Mouse (Mus musculus) leukemia stem cell, adult 10-12 weeks (primary cell): ENCODE results near the gene Vmn1r40. TPM values are rescaled to one million over a fixed set of nuclear protein-coding genes. Genes with fewer than 3 reads are reported as not detected.

Experiments
- polyA plus RNA-seq: library from polyadenylated mRNA; stranded (reverse); fragments of >175 nt; gene quantifications from 2 replicates; pipeline ENCODE4 v1.2.3, GENCODE M21; 2012; ENCODE audit warnings: low replicate concordance

Vmn1r40 gene
- polyA plus RNA-seq: not detected in 2 replicates

GRCm38 (mm10) chr6:89707240-89707639 is at the start of gene Vmn1r40:
Gene Vmn1r40, plus strand, starts transcription at chr6:89707540.

GRCm38 (mm10) chr6:89740466-89740865 is 33.1 kb downstream of the Vmn1r40 start, which contains the start of gene Vmn1r41:
Gene Vmn1r41, plus strand, starts transcription at chr6:89740766.

Other genes with a start within 250 kb of the Vmn1r40 start
- gene Chchd6, start 111.9 kb upstream of the Vmn1r40 start, polyA plus RNA-seq: 9.1 and 17.8 TPM in 2 replicates
- 3.2 and 3.9 TPM in 2 replicates for gene Txnrd3, start 63.6 kb upstream of the Vmn1r40 start, polyA plus RNA-seq
- gene Vmn1r41, start 33.2 kb downstream of the Vmn1r40 start, polyA plus RNA-seq: 0.18 TPM in 1 of 2 replicates, not detected in the other
- gene Vmn1r42, start 168.9 kb downstream of the Vmn1r40 start, polyA plus RNA-seq: not detected in 2 replicates
- not detected in 2 replicates for gene Vmn1r43, start 168.9 kb downstream of the Vmn1r40 start, polyA plus RNA-seq
- not detected in 2 replicates for gene Vmn1r44, start 176.1 kb downstream of the Vmn1r40 start, polyA plus RNA-seq
- gene Vmn1r45, start 233.1 kb downstream of the Vmn1r40 start, polyA plus RNA-seq: 0.08 TPM in 1 of 2 replicates, not detected in the other